8 mouse cellular contexts compared by ENCODE assay signal in genomic region chr5:115523971-115524370, GRCm38 (mm10). TPM values are rescaled to one million over a fixed set of nuclear protein-coding genes. Genes with fewer than 3 reads are reported as not detected.
DNase-seq lines count a peak whose midpoint lies in the region; ATAC-seq lines count a peak whose summit lies in the region.

No protein-coding gene starts in this region.

- WGBS in heart, embryonic 15.5 days: 7% methylated on average over 15 of the region's 15 CpGs
- WGBS in neural tube, embryonic 12.5 days: 5% methylated on average over 15 of the region's 15 CpGs

- ATAC-seq in heart, embryonic 15.5 days (replicated peaks; ENCODE audit: insufficient number of reproducible peaks, insufficient read depth, low FRiP score, low read depth): peak; percentile 60
- ATAC-seq in neural tube, embryonic 12.5 days (ENCODE audit: low FRiP score, low read depth): no peak
- ATAC-seq in monocyte, adult 5-6 weeks (replicated peaks; ENCODE audit: insufficient number of reproducible peaks, low FRiP score, low TSS enrichment, poor library complexity, severe bottlenecking): no peak

- H3K4me2 ChIP-seq in heart, embryonic 15.5 days: peak overlapping the region; percentile 50
- peak overlapping the region; percentile 36 for H3K4me2 ChIP-seq in neural tube, embryonic 12.5 days (replicated peaks)

- DNase-seq in heart, adult 11 months: peak; percentile 95
- no peak for DNase-seq in heart, adult 18-20 months
- DNase-seq in kidney, postnatal 4 days: peak; percentile 73 to 88
- no peak for DNase-seq in natural killer cell, adult 2 months (ENCODE audit: low spot score in 2 of 2)
- no peak for DNase-seq in thymus, postnatal 10 days (ENCODE audit: low spot score in 2 of 2)

- H3K9ac ChIP-seq in heart, embryonic 15.5 days: peak overlapping the region; percentile 45; the same call in 1 of the 2 replicates
- no peak overlapping the region for H3K9ac ChIP-seq in neural tube, embryonic 12.5 days

- peak overlapping the region; percentile 19 for H3K4me3 ChIP-seq in heart, embryonic 15.5 days
- H3K4me3 ChIP-seq in neural tube, embryonic 12.5 days: no peak overlapping the region

- H3K27me3 ChIP-seq in heart, embryonic 15.5 days: no peaks in the 10 kb centered on the region
- H3K27me3 ChIP-seq in neural tube, embryonic 12.5 days (replicated peaks): no peaks in the 10 kb centered on the region

- H3K36me3 ChIP-seq in heart, embryonic 15.5 days: no peaks in the 10 kb centered on the region
- H3K36me3 ChIP-seq in neural tube, embryonic 12.5 days: no peaks in the 10 kb centered on the region

- H3K27ac ChIP-seq in heart, embryonic 15.5 days: peak overlapping the region; percentile 80
- no peak overlapping the region for H3K27ac ChIP-seq in neural tube, embryonic 12.5 days

- peaks cover 74% of the 10 kb centered on the region for H3K4me1 ChIP-seq in heart, embryonic 15.5 days (replicated peaks)
- peaks cover 15% of the 10 kb centered on the region for H3K4me1 ChIP-seq in neural tube, embryonic 12.5 days

- H3K9me3 ChIP-seq in heart, embryonic 15.5 days (replicated peaks): no peaks in the 10 kb centered on the region
- H3K9me3 ChIP-seq in neural tube, embryonic 12.5 days: no peaks in the 10 kb centered on the region

RNA-seq across cellular contexts. Expression of gene Pxn, which starts 17.5 kb away (rescaled TPM):
- total RNA-seq in heart, adult 18-20 months (2021): 10 to 100 TPM; 34.0 to 35.1 TPM
- 33.5 and 46.2 TPM in 2 replicates for polyA plus RNA-seq in heart, embryonic 15.5 days (2015; fragmentation: Nextera tagmentation; extraction: Ambion mirVana)
- 29.4 and 33.5 TPM in 2 replicates for polyA plus RNA-seq in neural tube, embryonic 12.5 days (2016; fragmentation: Nextera tagmentation; extraction: Ambion mirVana)
- 85.9 to 113 TPM (median 106 TPM) in 3 replicates for total RNA-seq in monocyte, adult 5-6 weeks (2017)

RNA-seq across cellular contexts. Expression of gene Rplp0, which starts 35.3 kb away (rescaled TPM):
- 100 to 1,000 TPM; 624 to 648 TPM for total RNA-seq in heart, adult 18-20 months (2021)
- 925 and 1,001 TPM in 2 replicates for polyA plus RNA-seq in heart, embryonic 15.5 days (2015; fragmentation: Nextera tagmentation; extraction: Ambion mirVana)
- 843 and 890 TPM in 2 replicates for polyA plus RNA-seq in neural tube, embryonic 12.5 days (2016; fragmentation: Nextera tagmentation; extraction: Ambion mirVana)
- 991 to 1,396 TPM (median 1,306 TPM) in 3 replicates for total RNA-seq in monocyte, adult 5-6 weeks (2017)

RNA-seq across cellular contexts. Expression of gene Sirt4, which starts 39.4 kb away (rescaled TPM):
- total RNA-seq in heart, adult 18-20 months (2021): 10 to 100 TPM; 13.6 to 19.5 TPM
- 20.9 TPM in 2 replicates for polyA plus RNA-seq in heart, embryonic 15.5 days (2015; fragmentation: Nextera tagmentation; extraction: Ambion mirVana)
- 23.8 and 24.9 TPM in 2 replicates for polyA plus RNA-seq in neural tube, embryonic 12.5 days (2016; fragmentation: Nextera tagmentation; extraction: Ambion mirVana)
- total RNA-seq in monocyte, adult 5-6 weeks (2017): 5.2 to 10.7 TPM (median 7.8 TPM) in 3 replicates

RNA-seq across cellular contexts. Expression of gene Gcn1l1, which starts 41.1 kb away (rescaled TPM):
- total RNA-seq in heart, adult 18-20 months (2021): 10 to 100 TPM; 39.1 to 41.5 TPM
- polyA plus RNA-seq in heart, embryonic 15.5 days (2015; fragmentation: Nextera tagmentation; extraction: Ambion mirVana): 20.9 and 28.8 TPM in 2 replicates
- 47.1 and 51.9 TPM in 2 replicates for polyA plus RNA-seq in neural tube, embryonic 12.5 days (2016; fragmentation: Nextera tagmentation; extraction: Ambion mirVana)
- total RNA-seq in monocyte, adult 5-6 weeks (2017): 16.9 to 37.5 TPM (median 22.8 TPM) in 3 replicates

RNA-seq across cellular contexts. Expression of gene Pla2g1b, which starts 57.9 kb away (rescaled TPM):
- not detected for total RNA-seq in heart, adult 18-20 months (2021)
- polyA plus RNA-seq in heart, embryonic 15.5 days (2015; fragmentation: Nextera tagmentation; extraction: Ambion mirVana): 0.32 and 0.52 TPM in 2 replicates
- not detected in 2 replicates for polyA plus RNA-seq in neural tube, embryonic 12.5 days (2016; fragmentation: Nextera tagmentation; extraction: Ambion mirVana)
- total RNA-seq in monocyte, adult 5-6 weeks (2017): not detected in 3 replicates

Comparison
In these comparisons a context has a peak if more than half of its experiments do, and no peak if none do; other contexts are left out.
1. DNase-seq: peak in heart, adult 11 months (single experiment) and kidney, postnatal 4 days (2 of 2); none in heart, adult 18-20 months (0 of 2), natural killer cell, adult 2 months (0 of 2) and thymus, postnatal 10 days (0 of 2).